Mouse (Mus musculus) megakaryocyte, embryonic 14.5 days (primary cell): ENCODE results near the gene Oxsr1.

Experiments used
- FLI1 ChIP-seq: IDR thresholded peaks from 2 replicates; pipeline ENCODE4 v1.6.1; 2012; ENCODE audit warnings: low read length, inconsistent platforms, mixed read lengths
- GATA1 ChIP-seq: IDR thresholded peaks from 3 replicates; pipeline ENCODE4 v1.6.1; 2012; ENCODE audit warnings: mixed read lengths, low read length, inconsistent platforms, borderline replicate concordance

DNA sequence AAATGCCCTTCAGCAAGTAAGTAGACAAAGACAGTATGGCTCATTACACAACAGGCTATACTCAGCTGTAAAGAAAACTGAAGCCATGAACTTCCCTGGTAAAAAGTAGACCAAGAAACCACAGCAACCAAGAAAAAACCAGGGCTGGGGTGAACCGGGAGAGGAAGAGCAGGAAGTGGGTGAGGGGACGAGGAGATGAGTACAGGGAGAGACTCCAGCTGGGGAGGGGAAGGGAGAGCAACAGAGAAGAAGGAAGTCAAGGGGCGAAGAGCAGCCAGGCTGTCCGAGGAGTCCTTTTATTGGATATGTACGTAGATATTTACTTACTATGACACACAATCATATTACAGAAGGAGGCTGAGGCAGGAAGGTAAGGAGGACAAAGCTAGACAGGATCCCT, 74.2 kb downstream of the Oxsr1 start:
- TF ChIP-seq GATA1: no peak
- TF ChIP-seq FLI1: no peak
